7 mouse cellular contexts compared by ENCODE assay signal in the genomic region with DNA sequence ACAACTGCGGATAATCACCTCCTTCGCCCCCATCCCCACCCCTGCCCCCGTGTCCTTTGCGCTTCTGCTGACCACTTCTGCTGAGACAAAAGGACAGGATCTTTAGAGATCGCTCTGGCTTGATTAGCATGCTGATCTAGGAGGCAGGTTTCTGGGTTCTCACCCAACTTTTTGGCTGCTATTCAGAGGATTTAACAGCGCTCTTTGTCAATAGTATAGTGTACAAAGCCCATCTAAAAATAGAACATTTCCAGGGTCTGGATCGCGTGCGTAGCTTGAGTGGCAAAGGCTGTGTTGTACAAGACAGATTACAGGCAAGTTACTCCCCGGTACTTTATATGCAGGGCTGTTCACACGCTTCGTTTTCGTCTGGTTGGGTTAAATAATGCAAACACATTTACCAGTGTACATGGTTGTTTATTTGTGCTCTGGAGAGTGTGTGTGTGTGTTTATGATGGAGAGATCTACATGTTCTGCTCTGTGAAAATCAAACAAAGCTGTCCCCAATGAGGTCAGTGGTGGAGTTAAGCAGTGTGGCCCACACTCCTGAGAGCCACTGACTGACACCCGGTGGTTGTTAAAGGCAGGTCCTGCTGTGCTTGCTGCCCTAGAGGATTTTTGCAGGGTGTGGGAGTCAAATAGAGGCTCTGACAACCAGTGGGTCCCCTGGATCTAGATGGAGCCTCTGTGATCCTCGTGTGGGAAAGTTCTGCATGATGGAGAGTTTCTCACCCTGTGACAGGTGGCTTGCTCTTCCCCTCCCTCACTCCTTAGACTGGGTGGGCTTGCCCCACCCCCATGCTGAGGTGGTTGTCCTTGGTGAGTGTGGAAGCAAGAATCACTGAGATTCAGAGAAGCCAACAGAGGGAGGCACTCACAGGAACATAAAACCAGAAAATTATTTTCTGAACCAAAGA.
A peak's percentile ranks its signal among the peaks of the same experiment; 100 is the strongest.
DNase-seq lines count a peak whose midpoint lies in the region; ATAC-seq and TF ChIP-seq lines count a peak whose summit lies in the region.

No protein-coding gene starts in this region.

- no peaks in the 10 kb centered on the region; the same call in 1 of the 2 replicates for H3K4me1 ChIP-seq in embryonic fibroblast, embryonic 13.5 days (ENCODE audit: control insufficient read depth, insufficient read depth, low read length)
- peaks cover 10% of the 10 kb centered on the region for H3K4me1 ChIP-seq in hindbrain, embryonic 14.5 days (replicated peaks; ENCODE audit: control insufficient read depth, insufficient read depth, low read length)
- no peaks in the 10 kb centered on the region for H3K4me1 ChIP-seq in liver, embryonic 14.5 days (replicated peaks; ENCODE audit: control insufficient read depth in 2 of 2, insufficient read depth in 2 of 2, low read length in 1 of 2)
- peaks cover 14% of the 10 kb centered on the region for H3K4me1 ChIP-seq in neural tube, embryonic 13.5 days (replicated peaks)

- 7% methylated on average over 15 of the region's 15 CpGs for WGBS in hindbrain, embryonic 14.5 days
- 22% methylated on average over 15 of the region's 15 CpGs for WGBS in liver, embryonic 14.5 days (ENCODE audit: insufficient replicate concordance)
- 9% methylated on average over 15 of the region's 15 CpGs for WGBS in neural tube, embryonic 13.5 days

- TF ChIP-seq EP300 in liver, embryonic 14.5 days (IDR thresholded peaks at IDR 0.05; ENCODE audit: low read depth) = no peak

- H3K9ac ChIP-seq in hindbrain, embryonic 14.5 days = peak overlapping the region; percentile 59
- no peak overlapping the region for H3K9ac ChIP-seq in liver, embryonic 14.5 days (replicated peaks)
- peak overlapping the region; percentile 67 for H3K9ac ChIP-seq in neural tube, embryonic 13.5 days

- ATAC-seq in hindbrain, embryonic 14.5 days (ENCODE audit: low FRiP score) = peak; percentile 77
- no peak for ATAC-seq in liver, embryonic 14.5 days (ENCODE audit: insufficient read depth)
- peak; percentile 93 for ATAC-seq in neural tube, embryonic 13.5 days (ENCODE audit: low read depth)

- peak; percentile 43 for DNase-seq in 3T3-L1 (ENCODE audit: low read depth, low spot score)
- DNase-seq in B cell, adult 2 months = peak; percentile 35
- DNase-seq in hindbrain, embryonic 14.5 days (ENCODE audit: low spot score) = peak; percentile 57
- no peak for DNase-seq in liver, embryonic 14.5 days (ENCODE audit: low read depth in 3 of 3, low spot score in 3 of 3)
- no peak for DNase-seq in right cerebral cortex, postnatal 36 days (ENCODE audit: low spot score in 2 of 2)

- no peaks in the 10 kb centered on the region for H3K36me3 ChIP-seq in hindbrain, embryonic 14.5 days (replicated peaks; ENCODE audit: control insufficient read depth, insufficient read depth)
- no peaks in the 10 kb centered on the region for H3K36me3 ChIP-seq in liver, embryonic 14.5 days (replicated peaks; ENCODE audit: control insufficient read depth, insufficient read depth, low read depth)
- no peaks in the 10 kb centered on the region for H3K36me3 ChIP-seq in neural tube, embryonic 13.5 days

- peak overlapping the region; percentile 62 for H3K4me2 ChIP-seq in hindbrain, embryonic 14.5 days (replicated peaks)
- peak overlapping the region; percentile 50 for H3K4me2 ChIP-seq in liver, embryonic 14.5 days (ENCODE audit: low read depth)
- peak overlapping the region; percentile 66 for H3K4me2 ChIP-seq in neural tube, embryonic 13.5 days

- no peak for TF ChIP-seq POLR2A in embryonic fibroblast, embryonic 13.5 days (IDR thresholded peaks at IDR 0.05; ENCODE audit: low read depth, low read length)

- H3K27ac ChIP-seq in embryonic fibroblast, embryonic 13.5 days (ENCODE audit: insufficient read depth, low read length) = peak overlapping the region; percentile 34; the same call in 1 of the 2 replicates
- H3K27ac ChIP-seq in hindbrain, embryonic 14.5 days = peak overlapping the region; percentile 54
- H3K27ac ChIP-seq in liver, embryonic 14.5 days = no peak overlapping the region
- H3K27ac ChIP-seq in neural tube, embryonic 13.5 days (replicated peaks) = peak overlapping the region; percentile 64

- H3K4me3 ChIP-seq in embryonic fibroblast, embryonic 13.5 days (ENCODE audit: insufficient read depth, low read length) = no peak overlapping the region
- H3K4me3 ChIP-seq in hindbrain, embryonic 14.5 days (replicated peaks; ENCODE audit: low read length) = peak overlapping the region; percentile 40
- H3K4me3 ChIP-seq in liver, embryonic 14.5 days (ENCODE audit: insufficient read depth in 1 of 2, low read depth in 2 of 2, low read length in 2 of 2) = 0 out of 4 replicates have a peak overlapping the region, but pooled peaks of 1 of the 2 experiments have one; percentile 21
- peak overlapping the region; percentile 44 for H3K4me3 ChIP-seq in neural tube, embryonic 13.5 days

- H3K9me3 ChIP-seq in hindbrain, embryonic 14.5 days (ENCODE audit: control insufficient read depth, low read length) = no peaks in the 10 kb centered on the region
- H3K9me3 ChIP-seq in liver, embryonic 14.5 days (ENCODE audit: control insufficient read depth, low read length) = no peaks in the 10 kb centered on the region
- H3K9me3 ChIP-seq in neural tube, embryonic 13.5 days = no peaks in the 10 kb centered on the region

- no peak for TF ChIP-seq CTCF in embryonic fibroblast, embryonic 13.5 days (IDR thresholded peaks at IDR 0.05; ENCODE audit: borderline replicate concordance, insufficient read depth, low read length)
- TF ChIP-seq CTCF in liver, embryonic 14.5 days (IDR thresholded peaks at IDR 0.05; ENCODE audit: low read depth) = peak; percentile 15; the same call in 1 of the 2 replicates

- H3K27me3 ChIP-seq in hindbrain, embryonic 14.5 days (ENCODE audit: control insufficient read depth, insufficient read depth, low read length) = no peaks in the 10 kb centered on the region
- no peaks in the 10 kb centered on the region for H3K27me3 ChIP-seq in liver, embryonic 14.5 days (ENCODE audit: control insufficient read depth, insufficient read depth, low read length)
- no peaks in the 10 kb centered on the region for H3K27me3 ChIP-seq in neural tube, embryonic 13.5 days

Comparison
In these comparisons a context has a peak if more than half of its experiments do, and no peak if none do; other contexts are left out.
1. DNase-seq: peak in 3T3-L1 (single experiment), B cell, adult 2 months (2 of 2) and hindbrain, embryonic 14.5 days (single experiment); none in liver, embryonic 14.5 days (0 of 3) and right cerebral cortex, postnatal 36 days (0 of 2).
2. Peak in every context shown above with its lines, with median percentiles within 50 percentile points of each other: H3K4me2 ChIP-seq.